Mouse (Mus musculus) C2C12 (cell line): ENCODE data around the gene Paqr7.

Experiments
- CTCF ChIP-seq: IDR thresholded peaks from one replicate; pipeline ENCODE4 v1.5.1; 2011; ENCODE audit not compliant: control insufficient read depth, insufficient read depth, insufficient read length
- USF1 ChIP-seq: IDR thresholded peaks from one replicate; pipeline ENCODE4 v1.6.1; 2011; ENCODE audit warnings: low read depth, mild to moderate bottlenecking, control low read depth, moderate library complexity

DNA sequence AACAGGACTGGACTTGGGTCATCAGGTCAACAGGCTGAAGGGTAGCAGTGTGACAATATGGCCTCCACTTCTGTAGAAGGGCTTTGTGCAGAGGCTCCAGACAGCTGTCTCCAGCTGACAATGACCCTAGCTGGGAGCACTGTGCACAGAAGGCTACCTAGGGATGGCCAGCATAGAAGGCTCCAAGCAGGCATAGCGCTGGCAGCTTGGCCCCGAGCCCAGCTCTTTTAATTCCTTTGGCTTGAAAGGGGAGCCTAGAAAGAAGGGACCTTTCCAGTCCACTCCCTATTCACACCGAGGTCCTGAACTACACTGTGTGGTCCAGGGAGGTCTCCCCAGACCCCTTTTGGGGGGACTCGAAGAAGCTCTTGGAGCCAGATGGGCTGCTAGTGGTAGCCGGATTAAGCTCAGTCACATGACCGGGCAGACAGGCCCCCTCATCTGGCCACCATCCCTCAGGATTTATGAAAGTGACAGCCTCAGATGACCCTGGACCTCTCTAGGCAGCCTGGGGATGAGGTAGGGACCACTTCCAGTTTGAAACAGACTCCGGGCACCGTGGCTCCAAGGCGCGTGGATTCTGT lies 42.6 kb downstream of the Paqr7 start:
- no peak for TF ChIP-seq CTCF
- no peak for TF ChIP-seq USF1
